Mouse (Mus musculus) brain, adult 2 months (tissue): ENCODE data around the gene Cort.
"Not testable (repeated sequence)": the region's sequence is repeated elsewhere in the genome, so short reads cannot be mapped to it uniquely, and the experiment has no call there.

Experiments used
- DNase-seq: peaks from one replicate; pipeline ENCODE4 v3.0.0; 2011; ENCODE audit warnings: low read depth, low spot score

The Cort gene

DNA sequence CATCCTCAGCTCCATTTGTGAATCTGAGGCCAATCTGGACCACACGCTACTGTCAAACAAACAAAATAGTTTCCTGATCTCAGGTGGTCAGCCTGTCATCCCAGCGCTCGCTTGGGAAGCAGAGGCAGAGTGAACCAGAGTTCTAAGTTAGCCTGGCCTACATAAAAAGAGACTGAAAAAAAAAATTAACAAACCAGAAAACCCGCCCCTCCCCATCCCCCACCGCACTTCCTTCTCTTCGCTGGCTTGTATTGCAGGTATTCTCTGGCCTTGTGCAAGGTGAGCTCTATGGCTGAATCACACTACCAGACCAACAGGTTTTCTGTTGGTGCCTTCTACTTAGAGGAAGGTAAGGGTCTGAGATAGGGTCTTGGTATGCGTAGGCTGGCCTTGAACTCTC lies 21.0 kb upstream of the Cort start:
- DNase-seq = no peak

DNA sequence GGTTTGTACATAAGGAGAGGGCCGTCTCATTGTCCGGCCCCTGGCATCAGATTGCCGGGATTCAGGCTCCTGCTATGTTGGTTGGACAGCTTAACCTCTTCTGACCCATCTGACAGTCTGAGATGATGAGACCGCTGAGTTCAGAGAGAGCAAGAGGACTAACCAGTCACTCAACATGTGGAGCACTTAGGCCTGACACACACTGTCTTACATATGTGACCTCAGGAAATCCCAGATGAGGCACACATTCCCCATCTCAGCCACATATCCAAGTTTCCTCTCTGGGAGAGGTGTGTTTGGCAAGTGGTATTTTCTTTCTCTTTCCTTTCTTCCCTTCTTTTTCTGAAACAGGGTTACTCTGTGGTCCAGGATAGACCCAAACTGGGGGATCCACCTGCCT lies 18.6 kb upstream of the Cort start:
- no peak for DNase-seq

DNA sequence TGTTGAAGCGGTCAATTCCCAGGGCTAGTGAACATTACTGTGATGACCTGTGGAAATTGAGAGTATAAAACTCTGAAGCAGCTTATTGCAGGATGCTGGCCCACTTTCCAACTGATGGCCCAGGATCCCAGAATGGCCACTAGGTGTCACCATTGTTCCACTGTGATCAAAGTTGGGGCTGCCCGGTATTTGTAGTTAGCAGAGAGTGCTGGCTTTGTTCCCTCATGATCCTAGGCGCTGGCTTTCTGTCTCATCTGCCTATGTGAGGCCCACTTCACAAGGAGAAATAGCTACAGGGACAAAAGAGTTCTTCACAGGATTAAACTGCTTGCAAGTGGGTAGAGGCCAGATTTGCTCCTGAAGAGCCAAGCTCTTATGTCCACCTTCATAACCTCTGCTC lies 17.9 kb upstream of the Cort start:
- DNase-seq = peak; percentile 92

DNA sequence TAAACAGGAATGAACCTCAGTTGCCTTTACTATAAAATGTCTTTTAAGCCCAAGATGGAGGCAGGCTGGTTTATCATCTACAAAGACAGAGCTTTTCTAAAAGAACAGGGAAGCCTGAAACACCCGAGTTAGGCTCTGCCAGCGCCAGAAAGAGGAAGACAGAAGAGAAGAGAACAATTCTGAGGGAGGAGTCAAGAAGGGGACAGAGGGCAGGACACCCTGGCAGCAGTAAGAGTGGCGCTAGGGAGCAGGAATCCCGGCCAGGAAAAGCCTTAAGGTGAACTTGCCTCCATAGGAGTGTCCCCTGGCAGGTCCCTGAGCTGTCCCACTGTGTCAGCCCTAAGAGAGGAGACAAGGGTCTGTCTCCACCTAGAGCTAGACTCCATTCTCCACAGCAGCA lies 17.0 kb upstream of the Cort start:
- DNase-seq = no peak

DNA sequence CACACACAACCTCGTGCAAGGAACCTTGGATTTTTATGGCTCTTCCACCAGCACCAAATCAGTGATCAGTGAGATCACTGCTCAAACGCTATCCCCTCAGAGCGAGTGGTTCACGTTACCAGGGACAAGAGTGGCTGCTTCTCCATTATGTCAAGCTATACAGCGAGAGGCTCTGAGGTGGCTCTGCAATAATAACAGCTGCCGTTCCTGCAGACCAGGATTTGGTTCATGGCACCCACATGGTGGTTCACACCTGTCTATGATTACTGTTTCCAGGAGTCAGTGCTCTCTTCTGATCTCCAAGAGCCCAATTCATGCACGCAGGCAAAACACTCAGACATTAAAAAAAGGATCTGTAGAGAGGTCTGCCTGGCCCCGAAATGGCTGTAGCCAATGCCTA lies 12.0 kb upstream of the Cort start:
- DNase-seq = no peak

DNA sequence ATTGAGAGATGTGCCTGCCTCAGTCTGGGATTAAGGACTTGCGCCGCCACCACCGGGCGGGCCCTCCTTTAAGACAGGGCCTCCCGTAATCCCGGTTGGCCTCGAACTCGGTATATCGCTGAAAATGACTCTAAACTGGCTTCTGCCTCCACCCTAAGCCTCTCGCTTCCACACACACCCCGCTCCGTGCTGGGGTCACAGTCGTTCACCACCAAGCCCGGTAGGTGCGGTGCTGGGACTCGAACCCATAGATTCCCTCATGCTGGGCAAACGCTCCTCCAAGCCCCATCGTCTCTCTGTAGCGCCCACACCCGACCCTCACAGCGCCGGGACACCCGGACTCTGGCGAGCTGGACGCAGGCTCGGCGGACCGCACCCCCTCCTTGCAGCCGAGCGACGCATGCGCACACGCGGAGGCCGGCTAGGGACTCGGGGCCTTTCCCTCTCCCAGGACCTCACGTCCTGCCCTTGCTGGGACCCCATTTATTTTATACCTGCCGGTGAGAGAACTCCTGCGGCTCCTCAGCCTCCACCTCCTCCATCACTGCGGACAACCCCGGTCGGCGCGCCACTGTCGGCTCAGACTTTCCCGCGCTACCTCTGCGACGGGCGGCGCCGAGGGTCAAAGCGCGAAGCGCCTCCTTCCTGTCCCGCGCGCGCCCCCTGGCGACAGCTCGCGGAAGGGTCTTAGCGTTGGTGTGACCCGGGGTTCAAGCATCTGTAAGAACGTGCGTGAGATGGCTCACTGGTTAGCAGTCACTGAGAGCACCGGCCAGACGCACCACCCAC lies 10.6 kb upstream of the Cort start, which contains the start of gene Cenps:
Cenps (minus strand) TSS at position 648 of the 789 bp plus-strand sequence.
- peak; percentile 92 for DNase-seq

DNA sequence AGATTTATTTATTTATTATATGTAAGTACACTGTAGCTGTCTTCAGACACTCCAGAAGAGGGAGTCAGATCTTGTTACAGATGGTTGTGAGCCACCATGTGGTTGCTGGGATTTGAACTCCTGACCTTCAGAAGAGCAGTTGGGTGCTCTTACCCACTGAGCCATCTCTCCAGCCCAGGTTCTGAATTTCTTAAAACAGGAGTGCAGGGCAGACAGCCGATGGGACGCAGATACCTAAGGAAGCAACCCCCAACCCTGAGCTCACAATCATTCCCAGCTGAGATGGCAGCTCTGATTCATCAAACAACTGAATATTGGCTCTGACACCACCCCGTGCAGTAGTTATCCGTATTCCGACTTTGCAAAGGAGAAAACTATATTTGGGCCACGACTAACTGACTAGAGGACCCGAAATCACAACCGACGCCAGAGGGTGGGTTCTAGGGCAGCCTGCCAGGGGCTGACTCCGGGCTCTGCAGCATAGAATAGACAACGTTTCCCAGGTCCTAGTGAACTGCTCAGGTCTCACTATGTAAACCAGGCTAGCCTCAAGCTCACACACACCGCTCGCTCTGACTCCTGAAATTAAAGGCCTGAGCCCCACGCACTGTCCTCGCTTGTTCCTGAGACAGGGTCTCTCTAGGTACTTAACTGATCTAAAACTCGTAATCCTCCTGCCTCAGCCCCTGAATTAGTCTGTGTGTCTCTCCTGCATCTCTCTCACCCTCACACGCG lies 9.7 kb upstream of the Cort start:
- DNase-seq = no peak

DNA sequence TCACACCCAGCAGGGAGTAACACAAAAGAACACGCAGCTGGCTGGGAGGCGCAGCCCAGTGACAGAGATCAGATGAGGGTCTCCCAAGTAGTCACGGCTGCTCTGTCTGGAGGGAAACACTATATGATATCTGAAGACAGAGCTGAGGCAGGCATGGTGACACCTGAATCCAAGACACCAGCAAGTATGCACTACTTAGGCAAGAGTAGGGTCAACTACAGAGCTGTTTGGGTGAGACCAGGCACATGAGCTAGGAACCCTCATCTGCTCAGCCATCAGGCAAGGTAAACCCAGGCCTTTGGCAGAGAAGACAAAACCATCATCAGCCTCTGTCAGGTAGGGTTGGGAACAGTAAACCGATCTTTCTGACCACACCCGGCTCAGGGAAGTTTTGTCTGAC lies 6.8 kb upstream of the Cort start:
- no peak for DNase-seq

DNA sequence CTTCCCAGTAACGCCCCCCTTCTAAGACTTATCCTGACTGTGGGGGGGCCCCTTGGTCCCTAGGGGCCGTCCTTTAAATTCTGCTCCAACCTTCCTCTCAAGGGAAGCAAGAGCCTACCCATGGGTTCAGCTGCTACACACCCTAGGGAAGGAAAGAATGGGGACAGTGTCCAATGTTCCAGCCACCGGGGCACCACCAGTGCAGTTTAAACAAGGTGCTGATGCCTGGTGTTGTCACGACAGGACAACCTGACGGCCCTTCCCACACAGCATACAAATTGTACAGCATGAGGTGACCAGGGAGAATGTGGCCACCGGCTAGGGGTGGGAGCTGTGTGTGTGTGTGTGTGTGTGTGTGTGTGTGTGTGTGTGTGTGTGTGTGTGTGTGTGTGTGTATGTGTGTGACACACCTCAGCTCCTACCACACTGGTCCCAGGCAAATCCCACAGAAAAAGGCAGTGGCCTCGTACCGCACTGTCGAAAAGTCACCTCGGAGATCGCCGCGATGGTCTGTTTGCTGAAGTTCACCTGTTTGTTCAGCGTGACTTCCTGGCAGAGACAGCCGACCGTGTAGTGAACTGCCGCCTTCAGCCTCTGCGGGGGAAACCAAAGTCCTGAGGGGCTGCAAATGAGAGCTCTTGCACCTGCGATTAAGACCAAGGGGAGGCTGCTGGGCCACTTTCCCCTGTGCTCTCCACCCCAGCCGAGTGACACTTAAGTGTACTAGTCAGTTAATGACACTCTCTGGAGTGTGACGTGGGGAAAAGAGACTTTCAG lies 5.4 kb upstream of the Cort start:
- no peak for DNase-seq

DNA sequence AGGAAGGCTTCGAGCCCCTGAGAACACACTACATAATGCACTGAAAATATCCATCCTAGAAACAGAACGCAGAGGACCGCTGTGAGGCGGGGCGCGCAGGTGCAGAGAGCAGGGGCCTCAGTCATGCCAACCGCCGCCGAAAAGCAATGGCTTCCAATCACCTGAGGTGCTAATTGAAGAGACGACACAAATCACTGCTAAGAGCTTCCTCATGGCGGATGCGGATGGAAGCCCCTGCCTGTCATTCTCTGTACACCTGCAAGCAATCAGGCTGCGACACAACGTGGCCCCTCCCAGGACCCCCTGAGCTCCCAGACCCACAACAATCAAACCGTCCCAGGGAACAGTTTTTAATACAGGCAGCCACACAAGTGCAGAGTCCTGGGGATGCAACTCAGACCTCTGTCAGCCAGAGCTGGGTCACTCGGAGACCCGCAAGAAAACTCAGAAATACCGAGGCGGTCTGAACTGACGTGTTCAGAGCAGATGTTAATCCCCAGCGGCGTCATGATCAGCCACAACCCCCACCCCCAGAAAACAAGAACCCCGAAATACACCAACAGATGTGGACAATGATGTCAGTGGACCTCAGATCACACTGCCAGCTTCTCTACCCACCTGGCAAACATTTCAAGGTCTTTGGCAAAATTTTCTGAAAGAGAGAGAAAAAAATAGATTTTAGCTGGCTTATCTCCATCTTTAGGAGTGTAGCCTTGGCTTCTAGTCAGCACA lies 4.6 kb upstream of the Cort start:
- no peak for DNase-seq

DNA sequence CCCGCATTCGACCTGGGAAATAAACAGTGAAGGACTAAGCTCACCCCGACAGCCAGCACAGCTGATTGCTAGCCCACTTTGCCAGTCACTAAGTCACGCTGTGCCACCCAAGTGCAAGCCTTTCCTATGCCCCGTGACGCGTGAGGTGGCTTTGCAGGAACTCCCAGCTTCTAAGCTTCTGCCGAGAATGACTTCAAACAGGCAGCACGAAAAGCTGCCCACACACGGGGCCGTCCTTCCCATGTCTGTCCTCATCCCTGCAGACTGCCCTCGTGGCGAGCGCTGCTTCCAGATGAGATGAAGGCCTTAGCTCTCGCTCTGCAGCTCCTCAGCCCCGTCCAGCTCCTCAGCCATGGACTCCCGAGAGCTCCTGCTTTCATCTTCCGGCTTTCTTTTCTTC lies 1.9 kb upstream of the Cort start:
- peak; percentile 50 for DNase-seq

DNA sequence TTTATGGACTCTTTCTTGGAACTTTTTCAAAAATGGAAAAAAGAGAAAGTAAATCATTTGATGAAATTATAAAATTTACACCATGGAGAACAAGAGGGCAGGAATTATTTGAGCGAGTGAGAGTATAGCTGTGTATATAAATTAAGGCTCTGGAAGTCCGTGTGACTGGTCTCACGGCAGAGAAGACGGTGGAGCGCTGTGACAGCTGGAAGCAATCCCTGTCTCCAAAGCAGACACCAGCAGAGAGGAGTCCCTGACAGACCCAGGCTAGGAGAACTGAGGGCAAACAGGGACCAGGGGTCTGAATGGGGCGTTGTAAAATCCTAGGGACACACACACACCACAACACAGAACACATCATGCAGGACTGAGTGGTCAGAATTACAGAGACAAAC lies 451 bp downstream of the Cort start:
- no peak for DNase-seq

DNA sequence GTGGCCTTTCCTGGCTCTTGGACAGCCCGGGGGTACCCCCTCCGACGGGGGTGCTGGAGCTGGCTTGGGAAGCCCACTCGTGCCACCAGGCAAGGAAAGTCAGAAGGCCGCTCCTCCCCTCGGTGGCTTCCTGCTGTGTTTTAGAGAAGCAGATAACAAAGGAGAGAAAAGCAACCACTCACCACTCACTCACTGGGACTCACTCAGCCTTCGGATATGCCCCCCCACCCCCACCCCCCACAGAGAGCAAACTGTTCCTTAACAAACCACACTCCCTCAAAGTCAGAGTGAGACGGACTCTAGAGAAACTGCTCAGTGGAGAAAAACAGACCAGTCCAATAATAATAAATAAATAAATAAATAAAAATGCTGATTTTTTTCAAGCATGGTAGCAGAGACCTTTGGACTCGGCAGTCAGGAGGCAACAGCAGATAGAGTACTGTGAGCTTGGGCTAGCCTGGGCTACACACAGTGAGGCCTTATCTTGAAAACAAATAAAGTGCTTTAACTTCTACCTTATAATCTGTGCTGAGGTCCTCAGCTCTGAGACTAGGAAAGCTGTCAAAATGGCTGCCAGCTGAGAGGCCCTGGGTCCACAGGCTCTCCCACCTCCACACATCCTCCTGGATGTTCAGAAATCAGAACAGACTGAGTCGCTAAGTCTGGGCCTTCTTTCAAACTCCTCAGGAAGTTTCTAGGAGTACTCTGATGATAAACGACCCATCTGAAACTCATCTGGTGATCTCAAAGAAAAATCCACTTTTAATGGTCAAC lies 1.0 kb downstream of the Cort start:
- no peak for DNase-seq

DNA sequence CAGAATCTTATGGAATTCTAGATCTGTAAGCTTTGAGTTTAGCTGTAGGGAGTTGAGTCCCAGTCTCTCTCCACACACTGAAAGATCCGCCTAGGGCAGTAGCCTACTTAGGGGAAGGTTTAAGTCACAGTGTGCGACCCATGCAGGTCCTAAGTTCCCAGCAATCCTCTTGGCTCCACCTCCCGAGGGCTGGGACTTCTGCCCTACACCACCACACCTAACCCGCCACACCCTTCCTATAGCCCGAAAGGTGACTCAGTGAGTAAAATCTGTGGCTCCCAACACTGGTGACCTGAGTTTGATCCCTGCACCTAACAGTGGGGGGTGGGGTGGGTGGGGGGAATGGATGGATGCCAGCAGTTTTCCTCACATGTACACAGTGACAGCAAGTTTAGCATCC lies 3.1 kb downstream of the Cort start:
- no peak for DNase-seq

DNA sequence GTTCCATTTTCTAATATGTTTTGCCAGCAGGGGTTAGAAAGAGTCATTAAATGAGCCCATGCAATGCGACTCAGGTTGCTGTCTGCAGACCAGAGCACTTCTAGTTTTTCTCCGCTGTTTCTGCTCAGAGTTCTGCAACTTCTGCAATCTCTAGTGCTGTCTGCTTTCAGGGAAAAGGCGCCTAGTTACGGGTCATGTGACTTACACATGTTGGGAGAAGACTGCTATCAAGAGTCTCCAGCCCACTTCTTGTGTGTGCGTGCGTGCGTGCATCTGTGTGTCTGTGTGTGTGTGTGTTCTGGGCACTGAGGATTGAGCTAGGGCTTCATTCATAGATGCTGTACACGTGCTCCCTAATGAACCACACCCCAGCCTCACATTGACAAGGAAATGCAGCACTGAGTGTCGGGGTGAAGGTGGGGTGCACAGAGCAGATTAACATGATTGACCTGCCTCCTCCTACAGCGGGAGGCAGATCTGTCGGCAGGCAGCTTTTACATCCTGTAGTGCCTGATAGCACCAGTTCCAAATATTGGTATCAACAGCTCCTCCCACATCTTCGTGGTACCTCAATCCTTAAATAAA lies 6.5 kb downstream of the Cort start:
- not testable (repeated sequence) for DNase-seq

DNA sequence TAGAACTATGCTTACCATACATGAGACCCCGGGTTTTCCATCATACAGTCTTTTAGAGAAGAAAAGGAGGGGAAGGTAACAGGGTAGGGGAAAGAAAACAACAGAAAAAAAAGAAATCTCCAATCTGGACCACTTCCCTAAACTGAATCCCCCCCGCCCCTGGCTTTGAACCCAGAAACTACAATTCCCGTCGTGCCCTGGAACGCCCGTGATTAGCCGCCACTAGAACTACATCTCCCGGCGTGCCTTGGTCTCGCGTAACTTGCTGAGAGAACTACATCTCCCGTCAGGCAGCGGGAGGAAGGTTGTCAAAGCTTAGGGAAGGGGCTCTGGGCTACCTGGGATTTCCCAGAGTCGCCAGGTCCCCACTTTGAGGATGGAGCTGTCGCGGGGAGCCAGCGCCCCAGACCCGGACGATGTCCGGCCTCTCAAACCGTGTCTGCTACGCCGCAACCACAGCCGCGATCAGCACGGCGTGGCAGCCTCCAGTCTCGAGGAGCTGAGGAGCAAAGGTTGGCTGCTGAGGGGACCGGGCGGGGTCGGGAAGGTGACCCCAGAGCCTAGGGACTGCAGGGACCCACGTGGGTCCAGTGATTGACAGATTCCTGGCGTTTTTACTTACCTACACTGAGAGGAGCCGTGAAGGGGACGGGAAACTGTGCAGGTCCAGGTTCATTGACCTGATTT lies 22.5 kb downstream of the Cort start, which contains the start of gene Dffa:
Dffa (plus strand) TSS at position 272 of the 687 bp plus-strand sequence.
- DNase-seq = peak; percentile 97

DNA sequence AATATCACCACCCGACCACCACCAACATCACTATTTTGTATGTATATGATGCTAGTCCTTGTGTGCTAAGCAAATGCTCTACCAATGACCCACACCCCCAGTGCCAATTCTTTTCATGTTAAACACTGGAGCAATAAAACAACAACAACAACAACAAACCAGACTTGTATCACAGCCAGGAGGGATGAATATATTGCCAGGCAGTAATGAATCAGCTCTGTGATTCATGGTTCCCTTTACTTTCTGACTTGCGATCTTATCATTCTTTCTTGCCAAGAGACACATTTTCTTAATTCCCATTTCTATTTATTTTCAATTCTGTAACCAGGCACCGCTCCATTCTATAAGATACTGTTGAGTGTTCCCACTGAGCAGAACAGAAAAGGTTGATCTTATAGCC lies 25.1 kb downstream of the Cort start:
- DNase-seq = no peak

DNA sequence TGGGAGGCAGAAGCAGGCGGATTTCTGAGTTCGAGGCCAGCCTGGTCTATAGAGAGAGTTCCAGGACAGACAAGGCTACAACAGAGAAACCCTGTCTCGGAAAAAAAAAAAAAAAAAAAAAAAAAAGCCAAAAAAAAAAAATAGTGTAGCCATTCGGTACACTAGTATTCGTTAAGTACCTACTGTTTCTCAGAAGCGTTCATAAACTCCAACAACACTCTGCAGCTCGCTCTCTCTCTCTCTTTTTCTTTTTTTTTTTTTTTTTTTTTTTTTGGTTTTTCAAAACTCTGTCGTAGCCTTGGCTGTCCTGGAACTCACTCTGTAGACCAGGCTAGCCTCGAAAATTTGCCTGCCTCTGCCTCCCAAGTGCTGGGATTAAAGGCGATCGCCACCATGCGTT lies 26.1 kb downstream of the Cort start:
- DNase-seq = not testable (repeated sequence)

DNA sequence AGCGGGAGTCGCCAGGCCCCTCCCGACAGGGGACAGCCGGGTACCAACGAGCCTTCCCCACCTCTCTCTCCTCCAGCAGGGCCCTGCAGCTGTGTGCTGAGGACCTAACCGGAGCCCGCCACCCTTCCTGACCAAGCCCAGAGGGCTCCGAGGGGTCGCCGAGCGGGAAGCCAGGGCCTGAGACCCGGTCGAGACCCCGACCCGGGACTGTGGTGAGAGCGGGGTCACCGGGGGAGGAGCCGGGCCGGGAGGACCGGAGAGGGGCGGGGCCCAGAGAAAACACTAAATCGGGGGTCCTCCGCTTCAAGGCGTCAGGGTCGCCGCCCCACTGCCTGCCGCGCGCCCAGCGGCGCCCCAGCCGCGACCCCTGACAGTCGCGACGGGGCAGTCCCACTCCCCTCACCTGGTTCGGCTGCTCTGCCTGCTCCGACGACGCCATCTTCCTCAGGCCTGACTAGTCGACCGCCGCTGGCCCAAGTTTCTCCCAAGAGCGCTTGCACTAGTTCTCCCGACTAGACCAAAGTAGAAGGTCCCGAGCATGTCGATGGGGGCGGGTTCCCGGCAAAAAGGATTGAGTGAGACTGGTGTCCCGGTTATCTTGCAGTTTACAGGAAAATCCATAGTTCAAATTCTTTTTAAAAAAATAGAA lies 27.1 kb downstream of the Cort start, which contains the start of gene Pex14:
Pex14 (minus strand) TSS at position 508 of the 649 bp plus-strand sequence.
- peak; percentile 95 for DNase-seq
